9 mouse cellular contexts compared by ENCODE assay signal in the genomic region with DNA sequence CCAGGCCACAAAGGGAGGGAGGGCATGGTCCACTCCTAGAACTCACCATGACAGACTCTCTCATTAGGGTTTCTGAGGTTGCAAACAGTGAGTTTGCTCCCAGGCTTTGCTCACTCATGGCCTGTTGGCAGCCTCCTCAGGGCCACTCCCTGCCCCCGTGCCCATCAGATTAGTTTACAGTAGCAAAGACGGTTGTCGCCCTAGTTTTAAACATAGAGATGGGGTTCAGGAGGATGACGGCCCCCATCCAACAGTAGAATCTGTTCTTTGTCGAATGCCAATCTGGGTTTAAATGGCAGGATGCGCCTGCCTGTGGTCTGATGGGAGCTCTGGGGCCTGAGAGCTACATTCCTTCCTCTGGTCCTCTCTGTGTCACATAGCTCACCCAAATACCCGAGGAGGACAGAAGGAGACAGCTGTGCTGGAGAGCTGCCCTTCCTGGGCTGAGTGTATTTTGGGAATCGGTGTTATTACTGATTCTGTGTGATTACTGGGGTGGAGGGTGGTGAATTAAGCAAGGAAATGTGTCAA. TPM values are rescaled to one million over a fixed set of nuclear protein-coding genes. Genes with fewer than 3 reads are reported as not detected.
DNase-seq lines count a peak whose midpoint lies in the region; ATAC-seq and TF ChIP-seq lines count a peak whose summit lies in the region.
"Had no signal": no experiment of that assay in that cellular context is flagged by ENCODE, and none has a peak within 500 bp of the region (broad histone marks: within the 10 kb centered on the region; RNA-seq: fewer than 3 reads in every experiment).

No protein-coding gene starts in this region.

- DNase-seq in layer of hippocampus, adult 2 months (ENCODE audit: low spot score in 2 of 2): no peak
- DNase-seq in layer of hippocampus, adult 8-10 months (ENCODE audit: low spot score in 2 of 2): no peak
- no peak for DNase-seq in spleen, postnatal 10 days (ENCODE audit: low spot score in 2 of 2)
- no peak for DNase-seq in thymus, postnatal 25 days
- DNase-seq: liver, embryonic 13.5 days had no signal

- H3K9me3 ChIP-seq in forebrain, embryonic 16.5 days (ENCODE audit: control insufficient read depth, low read length): no peaks in the 10 kb centered on the region
- H3K9me3 ChIP-seq in hindbrain, embryonic 15.5 days: no peaks in the 10 kb centered on the region
- H3K9me3 ChIP-seq in neural tube, embryonic 15.5 days (replicated peaks): no peaks in the 10 kb centered on the region
- H3K9me3 ChIP-seq: liver, embryonic 13.5 days had no signal

- H3K4me1 ChIP-seq in forebrain, embryonic 16.5 days (replicated peaks; ENCODE audit: control insufficient read depth, insufficient read depth, low read length): peaks cover 28% of the 10 kb centered on the region
- H3K4me1 ChIP-seq in hindbrain, embryonic 15.5 days (replicated peaks): peaks cover 41% of the 10 kb centered on the region
- H3K4me1 ChIP-seq in neural tube, embryonic 15.5 days: peaks cover 33% of the 10 kb centered on the region

- H3K27me3 ChIP-seq in forebrain, embryonic 16.5 days (replicated peaks; ENCODE audit: control insufficient read depth, insufficient read depth, low read length): no peaks in the 10 kb centered on the region
- H3K27me3 ChIP-seq in hindbrain, embryonic 15.5 days: no peaks in the 10 kb centered on the region
- no peaks in the 10 kb centered on the region for H3K27me3 ChIP-seq in neural tube, embryonic 15.5 days (replicated peaks)

- H3K4me3 ChIP-seq in layer of hippocampus, adult 2 months: peak overlapping the region; percentile 90
- H3K4me3 ChIP-seq in forebrain, embryonic 16.5 days (replicated peaks; ENCODE audit: low read length): no peak overlapping the region; the same call in 1 of the 2 replicates
- peak overlapping the region; percentile 79 for H3K4me3 ChIP-seq in hindbrain, embryonic 15.5 days
- peak overlapping the region; percentile 85 for H3K4me3 ChIP-seq in neural tube, embryonic 15.5 days (replicated peaks)
- H3K4me3 ChIP-seq: liver, embryonic 13.5 days had no signal

- H3K4me2 ChIP-seq in forebrain, embryonic 16.5 days (ENCODE audit: low read length): peak overlapping the region; percentile 84
- peak overlapping the region; percentile 69 for H3K4me2 ChIP-seq in hindbrain, embryonic 15.5 days
- H3K4me2 ChIP-seq in neural tube, embryonic 15.5 days: peak overlapping the region; percentile 76
- H3K4me2 ChIP-seq: liver, embryonic 13.5 days had no signal

- peak overlapping the region; percentile 74 for H3K27ac ChIP-seq in layer of hippocampus, adult 2 months
- no peak overlapping the region for H3K27ac ChIP-seq in forebrain, embryonic 16.5 days (ENCODE audit: low read length)
- no peak overlapping the region for H3K27ac ChIP-seq in hindbrain, embryonic 15.5 days (replicated peaks)
- 0 out of 2 replicates have a peak overlapping the region, but pooled peaks have one; percentile 33 for H3K27ac ChIP-seq in neural tube, embryonic 15.5 days (replicated peaks)
- H3K27ac ChIP-seq: liver, embryonic 13.5 days had no signal

- H3K36me3 ChIP-seq in forebrain, embryonic 16.5 days (ENCODE audit: control insufficient read depth, insufficient read depth): no peaks in the 10 kb centered on the region
- H3K36me3 ChIP-seq in hindbrain, embryonic 15.5 days: no peaks in the 10 kb centered on the region
- H3K36me3 ChIP-seq in neural tube, embryonic 15.5 days: no peaks in the 10 kb centered on the region
- H3K36me3 ChIP-seq: liver, embryonic 13.5 days had no signal

- H3K9ac ChIP-seq in forebrain, embryonic 16.5 days (replicated peaks; ENCODE audit: low read depth, low read length): peak overlapping the region; percentile 13; the same call in 1 of the 2 replicates
- peak overlapping the region; percentile 9 for H3K9ac ChIP-seq in hindbrain, embryonic 15.5 days
- peak overlapping the region; percentile 95; the same call in 1 of the 2 replicates for H3K9ac ChIP-seq in neural tube, embryonic 15.5 days (replicated peaks)
- H3K9ac ChIP-seq: liver, embryonic 13.5 days had no signal

- TF ChIP-seq CTCF in layer of hippocampus, adult 2 months (conservative IDR thresholded peaks at IDR 0.05): no peak

- ATAC-seq in forebrain, embryonic 16.5 days: no peak
- ATAC-seq in hindbrain, embryonic 15.5 days (ENCODE audit: low FRiP score, low read depth): no peak
- ATAC-seq in neural tube, embryonic 15.5 days (ENCODE audit: low FRiP score): no peak
- no peak for ATAC-seq in CD4-positive, CD25-positive, alpha-beta regulatory T cell, adult 4 months

- WGBS in forebrain, embryonic 16.5 days: 62% methylated on average over 8 of the region's 8 CpGs
- 69% methylated on average over 8 of the region's 8 CpGs for WGBS in hindbrain, embryonic 15.5 days
- 64% methylated on average over 8 of the region's 8 CpGs for WGBS in neural tube, embryonic 15.5 days

RNA-seq across cellular contexts. Expression of gene Mapre3, which starts 1.9 kb away (rescaled TPM):
- total RNA-seq in layer of hippocampus, adult 2 months (2021): 100 to 1,000 TPM; 231 to 237 TPM
- 100 to 1,000 TPM; 225 to 231 (median 227) TPM for total RNA-seq in layer of hippocampus, adult 8-10 months (2022)
- polyA plus RNA-seq in forebrain, embryonic 16.5 days (2015; fragmentation: Nextera tagmentation; extraction: Ambion mirVana): 98.6 and 118 TPM in 2 replicates
- polyA plus RNA-seq in hindbrain, embryonic 15.5 days (2015; fragmentation: Nextera tagmentation; extraction: Ambion mirVana): 138 and 157 TPM in 2 replicates
- 135 and 164 TPM in 2 replicates for polyA plus RNA-seq in neural tube, embryonic 15.5 days (2015; fragmentation: Nextera tagmentation; extraction: Ambion mirVana)
- 1 to 10 TPM; 3.0 to 4.1 TPM for polyA plus RNA-seq in CD4-positive, CD25-positive, alpha-beta regulatory T cell, adult 4 months (2017; shearing (Covaris generic))

RNA-seq across cellular contexts. Expression of gene Tmem214, which starts 51.5 kb away (rescaled TPM):
- total RNA-seq in layer of hippocampus, adult 2 months (2021): 10 to 100 TPM; 60.8 to 63.2 TPM
- total RNA-seq in layer of hippocampus, adult 8-10 months (2022): 10 to 100 TPM; 54.0 to 81.0 (median 67.7) TPM
- polyA plus RNA-seq in forebrain, embryonic 16.5 days (2015; fragmentation: Nextera tagmentation; extraction: Ambion mirVana): 50.6 and 52.7 TPM in 2 replicates
- 65.3 and 67.7 TPM in 2 replicates for polyA plus RNA-seq in hindbrain, embryonic 15.5 days (2015; fragmentation: Nextera tagmentation; extraction: Ambion mirVana)
- polyA plus RNA-seq in neural tube, embryonic 15.5 days (2015; fragmentation: Nextera tagmentation; extraction: Ambion mirVana): 69.9 and 71.2 TPM in 2 replicates
- polyA plus RNA-seq in CD4-positive, CD25-positive, alpha-beta regulatory T cell, adult 4 months (2017; shearing (Covaris generic)): 10 to 100 TPM; 28.4 to 41.1 TPM

Comparison
In these comparisons a context has a peak if more than half of its experiments do, and no peak if none do; other contexts are left out.
1. H3K27ac ChIP-seq: peak in layer of hippocampus, adult 2 months (single experiment) and neural tube, embryonic 15.5 days (single experiment); none in forebrain, embryonic 16.5 days (single experiment) and hindbrain, embryonic 15.5 days (single experiment).
2. H3K9ac ChIP-seq: peak in every context shown above with its lines; median percentile 95 in neural tube, embryonic 15.5 days; 13 in forebrain, embryonic 16.5 days; 9 in hindbrain, embryonic 15.5 days.
3. RNA of gene Mapre3, which starts 1.9 kb away (polyA plus RNA-seq): 135 to 164 TPM in neural tube, embryonic 15.5 days, 138 to 157 TPM in hindbrain, embryonic 15.5 days and 98.6 to 118 TPM in forebrain, embryonic 16.5 days; 3.0 to 4.1 TPM in CD4-positive, CD25-positive, alpha-beta regulatory T cell, adult 4 months; every median in the first group is over 10 times any median in the second.
4. Peak in every context shown above with its lines, with median percentiles within 50 percentile points of each other: H3K4me2 ChIP-seq.